Mouse (Mus musculus): Measurements from ENCODE around the gene Slc22a1. TPM values are rescaled to one million over a fixed set of nuclear protein-coding genes. Genes with fewer than 3 reads are reported as not detected.

Gene Slc22a1
- polyA plus RNA-seq, 1 experiment from 2014 or later, result not detected

- H3K36me3 ChIP-seq (ENCODE audit: control insufficient read depth, insufficient read depth, low read length), result no peaks in the 10 kb centered on the region
- H3K27ac ChIP-seq (ENCODE audit: low read depth, low read length), result no peak overlapping the region
- no peaks in the 10 kb centered on the region for H3K9me3 ChIP-seq (ENCODE audit: control insufficient read depth, low read length)
- WGBS, result 88% methylated on average over 4 of the region's 4 CpGs
- ATAC-seq, result no peak
- no peak overlapping the region for H3K4me2 ChIP-seq (ENCODE audit: low read length)
- no peak overlapping the region for H3K9ac ChIP-seq (ENCODE audit: low read depth, low read length)
- H3K4me3 ChIP-seq (ENCODE audit: low read length), result no peak overlapping the region
- H3K4me1 ChIP-seq (ENCODE audit: control insufficient read depth, insufficient read depth, low read depth, low read length), result peaks cover 6% of the 10 kb centered on the region; the same call in 1 of the 2 replicates
- no peaks in the 10 kb centered on the region for H3K27me3 ChIP-seq (replicated peaks; ENCODE audit: control insufficient read depth, insufficient read depth, low read length)
Measured at GRCm38 (mm10) chr17:12627983-12628382, 47.6 kb downstream of the Slc22a1 start.

DNA sequence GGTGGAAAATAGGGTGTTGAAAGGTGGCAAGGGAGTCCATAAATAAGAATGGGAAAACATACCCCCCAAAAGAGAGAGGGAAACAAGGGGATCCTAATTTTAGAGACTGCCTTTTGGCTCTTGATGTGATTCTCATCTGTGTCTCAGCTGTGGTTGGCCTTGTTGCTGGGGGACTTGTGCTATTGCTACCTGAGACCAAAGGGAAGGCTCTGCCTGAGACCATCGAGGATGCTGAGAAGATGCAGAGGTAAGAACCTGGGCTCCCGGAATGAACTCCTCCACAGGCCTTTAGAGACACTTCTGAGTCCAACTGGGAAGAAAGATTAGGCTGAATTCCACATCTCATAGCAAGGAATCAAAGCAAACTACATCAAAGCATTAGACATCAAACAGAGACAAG is 56.0 kb downstream of the Slc22a1 start:
- Histone ChIP-seq H3K27me3 (replicated peaks; ENCODE audit: control insufficient read depth, insufficient read depth, low read length) (no peaks in the 10 kb centered on the region), H3K4me3 (ENCODE audit: low read length) (no peak overlapping the region), H3K9me3 (ENCODE audit: control insufficient read depth, low read length) (no peaks in the 10 kb centered on the region), H3K27ac (ENCODE audit: low read depth, low read length) (no peak overlapping the region), H3K9ac (ENCODE audit: low read depth, low read length) (no peak overlapping the region), H3K4me1 (ENCODE audit: control insufficient read depth, insufficient read depth, low read depth, low read length) (no peaks in the 10 kb centered on the region), H3K4me2 (ENCODE audit: low read length) (no peak overlapping the region), H3K36me3 (ENCODE audit: control insufficient read depth, insufficient read depth, low read length) (no peaks in the 10 kb centered on the region)
- ATAC-seq, result no peak
- WGBS, result 90% methylated on average over 2 of the region's 2 CpGs

GRCm38 (mm10) chr17:12615429-12615828 is 60.2 kb downstream of the Slc22a1 start:
- no peak for ATAC-seq
- H3K9me3 ChIP-seq (ENCODE audit: control insufficient read depth, low read length), result no peaks in the 10 kb centered on the region
- H3K9ac ChIP-seq (ENCODE audit: low read depth, low read length), result no peak overlapping the region
- no peaks in the 10 kb centered on the region for H3K27me3 ChIP-seq (replicated peaks; ENCODE audit: control insufficient read depth, insufficient read depth, low read length)
- H3K27ac ChIP-seq (ENCODE audit: low read depth, low read length), result no peak overlapping the region
- WGBS, result 73% methylated on average over 4 of the region's 4 CpGs
- H3K36me3 ChIP-seq (ENCODE audit: control insufficient read depth, insufficient read depth, low read length), result no peaks in the 10 kb centered on the region
- no peak overlapping the region for H3K4me2 ChIP-seq (ENCODE audit: low read length)
- no peaks in the 10 kb centered on the region for H3K4me1 ChIP-seq (ENCODE audit: control insufficient read depth, insufficient read depth, low read depth, low read length)
- H3K4me3 ChIP-seq (ENCODE audit: low read length), result no peak overlapping the region

GRCm38 (mm10) chr17:12614511-12615385 is 60.9 kb downstream of the Slc22a1 start:
- no peak overlapping the region for H3K9ac ChIP-seq (ENCODE audit: low read depth, low read length)
- H3K27me3 ChIP-seq (replicated peaks; ENCODE audit: control insufficient read depth, insufficient read depth, low read length), result no peaks in the 10 kb centered on the region
- no peak for ATAC-seq
- no peaks in the 10 kb centered on the region for H3K4me1 ChIP-seq (ENCODE audit: control insufficient read depth, insufficient read depth, low read depth, low read length)
- H3K9me3 ChIP-seq (ENCODE audit: control insufficient read depth, low read length), result no peaks in the 10 kb centered on the region
- 88% methylated on average over 15 of the region's 15 CpGs for WGBS
- no peak overlapping the region for H3K4me3 ChIP-seq (ENCODE audit: low read length)
- H3K36me3 ChIP-seq (ENCODE audit: control insufficient read depth, insufficient read depth, low read length), result no peaks in the 10 kb centered on the region
- H3K4me2 ChIP-seq (ENCODE audit: low read length), result no peak overlapping the region
- H3K27ac ChIP-seq (ENCODE audit: low read depth, low read length), result no peak overlapping the region

DNA sequence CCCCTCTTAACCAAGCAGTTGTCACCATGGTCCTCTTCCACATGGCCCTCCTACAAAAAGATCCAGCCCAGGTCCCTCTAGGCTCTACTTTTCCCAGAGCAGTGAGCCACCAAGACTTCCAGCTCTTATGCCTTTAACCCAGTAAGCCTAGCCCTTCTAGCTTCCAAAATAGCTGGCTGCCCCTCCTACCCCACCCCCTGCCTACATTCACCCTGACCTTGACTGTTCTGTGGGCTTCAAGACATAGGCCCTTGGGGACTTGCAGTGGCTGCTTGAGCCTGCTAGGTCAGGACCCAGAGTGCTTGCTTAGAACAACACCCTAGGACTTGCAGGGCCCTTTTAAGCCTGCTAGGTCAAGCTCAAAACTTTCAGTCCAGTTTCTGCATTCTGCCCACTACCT is 68.4 kb downstream of the Slc22a1 start:
- Histone ChIP-seq H3K4me1 (ENCODE audit: control insufficient read depth, insufficient read depth, low read depth, low read length) (no peaks in the 10 kb centered on the region), H3K4me2 (ENCODE audit: low read length) (no peak overlapping the region), H3K9ac (ENCODE audit: low read depth, low read length) (no peak overlapping the region), H3K4me3 (ENCODE audit: low read length) (no peak overlapping the region), H3K27ac (ENCODE audit: low read depth, low read length) (no peak overlapping the region), H3K9me3 (ENCODE audit: control insufficient read depth, low read length) (no peaks in the 10 kb centered on the region), H3K36me3 (ENCODE audit: control insufficient read depth, insufficient read depth, low read length) (no peaks in the 10 kb centered on the region), H3K27me3 (replicated peaks; ENCODE audit: control insufficient read depth, insufficient read depth, low read length) (no peaks in the 10 kb centered on the region)
- ATAC-seq, result no peak

DNA sequence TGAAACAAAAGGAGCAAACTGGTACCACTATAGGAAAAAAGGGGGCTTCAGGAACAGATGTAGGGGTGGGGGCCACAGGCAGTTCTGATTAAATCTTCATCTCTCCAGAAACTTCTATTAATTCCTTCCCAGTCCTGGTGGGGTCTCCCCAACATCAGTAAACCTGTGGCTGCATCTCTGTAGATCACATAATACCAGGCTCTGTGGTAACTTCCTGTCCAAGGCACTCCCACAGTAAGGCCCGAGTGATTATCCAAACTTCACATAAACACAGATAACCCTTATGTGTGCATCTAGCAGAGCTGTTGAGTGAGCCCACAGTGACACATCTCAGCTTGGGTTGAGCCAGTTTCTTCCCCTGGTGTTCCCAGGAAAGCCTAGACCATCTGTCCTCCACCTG is 69.0 kb downstream of the Slc22a1 start:
- no peaks in the 10 kb centered on the region for H3K9me3 ChIP-seq (ENCODE audit: control insufficient read depth, low read length)
- H3K4me3 ChIP-seq (ENCODE audit: low read length), result no peak overlapping the region
- ATAC-seq, result no peak
- no peaks in the 10 kb centered on the region for H3K4me1 ChIP-seq (ENCODE audit: control insufficient read depth, insufficient read depth, low read depth, low read length)
- H3K27ac ChIP-seq (ENCODE audit: low read depth, low read length), result no peak overlapping the region
- WGBS, result 56% methylated on average over 1 of the region's 1 CpGs
- no peak overlapping the region for H3K4me2 ChIP-seq (ENCODE audit: low read length)
- no peaks in the 10 kb centered on the region for H3K27me3 ChIP-seq (replicated peaks; ENCODE audit: control insufficient read depth, insufficient read depth, low read length)
- H3K36me3 ChIP-seq (ENCODE audit: control insufficient read depth, insufficient read depth, low read length), result no peaks in the 10 kb centered on the region
- H3K9ac ChIP-seq (ENCODE audit: low read depth, low read length), result no peak overlapping the region

Other genes starting within 250 kb of the Slc22a1 start
- gene Slc22a3, start 168.1 kb downstream of the Slc22a1 start, polyA plus RNA-seq (2015; fragmentation: Nextera tagmentation; extraction: Ambion mirVana), result 1.9 and 2.9 TPM in 2 replicates
- gene Slc22a2, start 91.7 kb downstream of the Slc22a1 start, polyA plus RNA-seq (2015; fragmentation: Nextera tagmentation; extraction: Ambion mirVana), result 1.0 and 2.5 TPM in 2 replicates
- 6.4 and 10.1 TPM in 2 replicates for gene Igf2r, start 93.8 kb upstream of the Slc22a1 start, polyA plus RNA-seq (2015; fragmentation: Nextera tagmentation; extraction: Ambion mirVana)
- 0.18 TPM in 1 of 2 replicates, not detected in the other for gene Mas1, start 192.3 kb upstream of the Slc22a1 start, polyA plus RNA-seq (2015; fragmentation: Nextera tagmentation; extraction: Ambion mirVana)
- not detected in 2 replicates for gene Mrgprh, start 200.2 kb upstream of the Slc22a1 start, polyA plus RNA-seq (2015; fragmentation: Nextera tagmentation; extraction: Ambion mirVana)
- gene Pnldc1, start 234.4 kb upstream of the Slc22a1 start, polyA plus RNA-seq (2015; fragmentation: Nextera tagmentation; extraction: Ambion mirVana), result 0.78 and 1.7 TPM in 2 replicates
- 341 and 344 TPM in 2 replicates for gene Tcp1, start 239.9 kb upstream of the Slc22a1 start, polyA plus RNA-seq (2015; fragmentation: Nextera tagmentation; extraction: Ambion mirVana)
- gene Mrpl18, start 240.5 kb upstream of the Slc22a1 start, polyA plus RNA-seq (2015; fragmentation: Nextera tagmentation; extraction: Ambion mirVana), result 118 and 123 TPM in 2 replicates